Mouse (Mus musculus) ZHBTc4 (cell line): ENCODE results near the gene Cux2.

ENCODE experiments used
- DNase-seq: peaks from one replicate; pipeline ENCODE4 v3.0.0-alpha.2; 2011; ENCODE audit warnings: low read depth, low spot score

Cux2 gene

DNA sequence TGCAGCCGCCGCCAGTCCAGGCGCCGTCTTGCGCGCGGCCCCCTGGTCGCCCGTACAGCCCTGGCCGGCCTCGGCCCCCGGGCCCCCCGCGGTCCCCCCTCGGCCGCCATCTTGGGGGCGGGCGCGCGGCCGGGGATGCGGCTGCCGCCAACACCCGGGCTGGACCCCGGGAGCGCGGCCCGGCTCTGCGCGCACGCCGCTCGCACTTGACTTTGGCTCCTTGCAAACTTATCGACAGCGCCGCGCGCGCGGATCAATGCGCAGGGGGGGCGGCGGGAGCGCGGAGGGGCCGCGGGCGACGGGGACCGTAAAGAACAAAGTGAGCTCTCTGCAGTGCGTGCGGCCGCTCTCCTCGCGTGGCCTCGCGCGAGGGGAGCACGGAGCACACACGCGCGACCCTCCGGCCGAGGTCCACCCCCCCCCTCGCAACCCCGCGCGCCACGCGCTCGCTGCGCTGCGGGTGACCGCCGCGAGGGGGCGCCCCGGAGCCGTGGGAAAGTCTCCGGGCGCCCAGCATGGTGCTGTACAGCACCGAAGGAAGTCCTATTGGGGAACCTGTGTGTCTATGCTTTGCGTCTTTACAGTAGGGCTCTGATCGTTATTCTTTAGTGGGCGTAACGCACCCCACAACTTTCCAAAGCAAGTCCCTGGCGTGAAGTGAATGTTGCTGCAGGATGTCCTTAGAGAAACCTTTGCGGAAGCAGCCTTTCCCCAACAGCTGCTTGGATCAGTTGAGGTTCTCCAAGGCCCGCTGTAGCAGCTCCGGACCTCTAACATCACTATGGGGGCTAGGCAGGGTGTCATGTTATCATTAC lies at the start of gene Cux2:
Gene Cux2, minus strand, starts transcription at position 86 of the 815 bp plus-strand sequence.
- peak; percentile 93 for DNase-seq

DNA sequence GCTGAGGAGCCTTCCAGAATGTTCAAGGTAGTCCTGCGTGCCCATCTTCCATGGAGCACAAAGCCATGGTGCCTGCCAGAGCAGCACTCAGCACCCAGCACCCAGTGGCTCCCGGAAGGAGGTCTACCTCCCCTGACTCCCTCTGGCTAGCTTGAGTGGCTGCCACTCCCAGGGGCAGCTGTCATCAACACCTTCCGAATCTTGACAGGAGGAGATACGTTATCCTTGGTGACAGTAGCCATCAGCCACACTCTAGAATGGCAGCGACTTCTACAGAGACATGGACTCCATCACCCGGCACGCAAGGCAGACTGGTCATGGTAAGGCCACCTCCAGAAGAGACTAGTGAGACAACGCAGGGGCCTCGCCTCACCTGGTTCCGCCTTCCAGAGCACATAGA lies 44.5 kb upstream of the Cux2 start:
- DNase-seq: no peak

DNA sequence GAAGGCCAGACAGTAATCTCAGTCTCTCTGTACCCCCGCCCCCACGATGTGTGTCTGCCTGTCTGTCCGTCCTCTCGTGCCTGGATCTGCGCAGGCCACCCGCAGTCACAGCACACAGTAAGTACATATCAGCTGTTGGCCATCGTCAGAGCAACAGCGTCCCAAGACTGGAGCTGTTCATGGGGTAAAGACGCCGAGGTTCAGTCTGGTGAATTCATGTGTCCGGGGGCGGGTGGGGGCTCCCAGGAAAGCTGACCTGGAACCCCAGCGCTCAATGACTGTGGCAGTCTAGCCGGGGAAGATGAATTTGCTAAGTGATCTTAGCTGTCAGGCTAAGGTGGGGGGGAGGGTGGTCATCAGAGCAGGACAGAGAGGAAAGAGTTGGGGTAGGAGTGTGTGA lies 43.8 kb upstream of the Cux2 start:
- DNase-seq: no peak

DNA sequence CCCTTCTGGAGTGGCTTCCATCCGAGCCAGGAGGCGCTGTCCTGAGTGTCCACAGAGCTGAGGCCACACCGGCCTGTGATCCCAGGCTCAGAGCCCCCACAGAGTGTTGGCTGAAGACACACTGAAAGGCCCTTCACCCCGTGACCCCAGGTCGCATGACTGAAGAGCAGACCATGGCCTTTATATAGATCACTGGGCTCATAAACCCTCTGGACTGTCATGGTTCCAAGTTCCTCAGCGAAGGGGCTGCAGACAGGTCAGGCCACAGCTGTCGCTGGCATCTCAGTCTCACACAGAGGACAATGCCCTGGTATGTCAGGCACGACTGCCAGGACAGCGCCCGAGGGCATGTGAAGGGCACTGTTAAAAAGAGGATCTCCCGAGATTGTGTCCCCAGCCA lies 42.9 kb upstream of the Cux2 start:
- no peak for DNase-seq

DNA sequence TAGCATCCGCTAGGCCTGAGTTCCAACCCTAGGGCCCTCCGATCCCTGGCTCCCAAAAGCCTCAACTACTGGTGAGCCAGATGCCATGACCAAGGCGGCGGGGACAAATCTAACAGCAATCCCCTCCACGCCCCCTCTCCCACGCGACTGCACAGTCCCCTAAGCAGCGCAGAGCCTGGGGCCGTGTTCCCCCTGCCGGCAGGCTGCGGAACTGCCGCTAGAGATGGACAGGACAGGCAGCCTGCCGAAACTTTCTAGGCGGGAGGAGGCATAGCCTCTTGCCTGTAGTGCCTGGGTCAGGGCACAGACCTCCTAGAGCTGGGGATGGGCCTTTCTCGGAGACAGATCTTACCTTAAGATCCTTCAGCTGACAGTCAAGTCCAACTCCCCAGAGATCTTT lies 41.2 kb upstream of the Cux2 start:
- DNase-seq: peak; percentile 92

DNA sequence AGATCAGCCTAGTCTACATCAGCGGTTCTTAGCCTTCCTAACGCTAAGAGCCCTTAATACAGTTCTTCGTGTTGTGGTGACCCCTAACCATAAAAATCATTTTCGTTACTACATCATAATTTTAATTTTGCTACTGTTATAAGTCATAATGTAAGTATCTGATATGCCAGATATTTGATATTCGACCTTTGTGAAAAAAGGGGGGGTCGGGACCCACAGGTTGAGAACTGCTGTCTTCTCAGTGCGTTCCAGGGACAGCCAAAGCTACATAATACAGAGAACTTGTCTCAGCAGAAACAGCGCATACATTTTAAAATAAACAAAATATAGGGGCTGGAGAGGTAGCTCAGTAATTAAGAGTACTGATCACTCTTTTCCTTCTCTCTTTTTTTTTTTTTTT lies 39.8 kb upstream of the Cux2 start:
- no peak for DNase-seq

DNA sequence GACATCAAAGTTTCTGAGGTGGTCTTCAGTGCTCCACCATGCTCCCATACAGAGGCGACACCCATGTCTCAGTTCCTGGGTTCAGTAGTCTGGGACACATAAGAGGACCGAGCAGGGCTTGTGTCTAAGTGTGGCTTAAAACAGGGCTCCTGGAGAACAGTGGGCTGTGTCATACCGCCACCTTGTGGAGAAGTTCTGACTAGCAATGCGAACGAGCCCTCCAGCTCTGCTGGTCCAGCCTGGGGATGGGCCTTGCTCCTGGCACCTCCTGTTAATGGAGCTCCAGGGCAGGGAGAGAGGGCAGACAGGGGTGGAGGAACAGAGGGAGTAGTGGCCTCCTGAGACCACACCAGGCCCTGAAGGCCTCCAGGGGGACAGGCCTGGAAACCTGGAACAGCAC lies 39.0 kb upstream of the Cux2 start:
- peak; percentile 91 for DNase-seq

DNA sequence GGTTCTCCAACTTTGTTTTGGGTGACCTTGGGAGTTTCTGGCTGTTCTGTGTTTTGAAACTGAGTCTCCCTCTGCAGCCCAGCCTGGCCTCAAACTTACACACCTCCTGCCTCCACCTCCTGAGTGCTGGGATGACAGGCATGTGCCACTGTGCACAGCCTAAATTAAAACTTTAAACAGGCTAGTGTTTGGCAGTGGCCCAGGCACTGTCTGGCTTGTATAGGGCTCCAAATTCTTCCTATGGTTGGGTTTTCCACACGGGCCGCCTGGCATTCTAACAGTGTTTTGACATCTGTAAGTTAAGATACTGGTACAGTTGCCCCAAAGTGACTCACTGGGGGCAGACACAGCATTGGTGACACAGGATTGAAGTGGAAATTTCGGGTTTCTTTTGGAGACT lies 36.2 kb upstream of the Cux2 start:
- no peak for DNase-seq

DNA sequence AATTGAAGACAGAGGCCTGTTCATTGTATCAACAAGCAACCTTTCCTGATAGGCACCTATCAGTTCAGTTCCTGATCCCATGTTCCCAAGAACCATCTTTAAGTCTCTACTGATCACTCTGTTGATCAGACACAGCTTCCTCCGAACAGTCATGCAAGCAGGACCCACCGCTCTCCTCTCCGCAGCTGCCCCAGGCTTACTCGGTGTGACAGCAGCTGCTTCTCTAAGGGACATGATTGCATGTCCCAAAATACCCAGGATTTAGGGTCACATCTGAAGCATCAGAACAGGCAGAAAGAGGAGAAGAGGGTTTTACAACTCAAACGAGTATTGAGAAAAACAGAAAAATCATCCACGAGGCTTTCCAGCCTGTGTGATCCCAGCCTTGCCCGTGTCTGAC lies 35.4 kb upstream of the Cux2 start:
- no peak for DNase-seq

DNA sequence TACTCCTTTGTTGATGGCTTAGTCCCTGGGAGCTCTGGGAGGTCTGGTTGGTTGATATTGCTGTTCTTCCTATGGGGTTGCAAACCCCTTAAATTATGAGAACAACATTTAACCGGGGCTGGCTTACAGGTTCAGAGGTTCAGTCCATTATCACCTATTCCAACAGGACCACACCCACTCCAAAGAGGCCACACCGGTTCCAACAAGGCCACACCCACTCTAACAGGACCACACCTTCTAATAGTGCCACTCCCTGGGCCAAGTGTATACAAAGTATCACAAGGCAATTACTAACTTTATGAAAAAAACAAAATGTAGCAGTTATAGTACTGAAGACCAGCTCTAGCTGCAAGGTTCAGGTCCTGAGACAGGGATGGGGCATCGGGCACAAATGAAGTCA lies 34.6 kb upstream of the Cux2 start:
- no peak for DNase-seq

DNA sequence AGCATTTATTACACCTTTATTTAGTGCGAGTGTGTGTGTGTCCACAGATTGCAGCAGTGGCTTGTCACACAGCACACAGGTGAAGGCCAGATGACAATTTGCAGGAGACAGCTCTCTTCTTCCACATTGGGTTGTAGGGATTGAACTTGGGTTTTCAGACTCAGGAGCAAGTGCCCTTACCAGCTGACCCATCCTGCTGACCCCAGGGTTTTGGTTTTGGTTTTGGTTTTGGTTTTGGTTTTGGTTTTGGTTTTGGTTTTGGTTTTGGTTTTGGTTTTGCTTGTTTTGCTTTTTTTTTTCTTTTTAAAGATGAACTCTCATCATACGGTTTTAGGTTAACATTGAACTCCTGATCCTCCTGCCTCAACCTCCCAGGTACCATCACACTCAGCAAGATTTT lies 33.4 kb upstream of the Cux2 start:
- no peak for DNase-seq

DNA sequence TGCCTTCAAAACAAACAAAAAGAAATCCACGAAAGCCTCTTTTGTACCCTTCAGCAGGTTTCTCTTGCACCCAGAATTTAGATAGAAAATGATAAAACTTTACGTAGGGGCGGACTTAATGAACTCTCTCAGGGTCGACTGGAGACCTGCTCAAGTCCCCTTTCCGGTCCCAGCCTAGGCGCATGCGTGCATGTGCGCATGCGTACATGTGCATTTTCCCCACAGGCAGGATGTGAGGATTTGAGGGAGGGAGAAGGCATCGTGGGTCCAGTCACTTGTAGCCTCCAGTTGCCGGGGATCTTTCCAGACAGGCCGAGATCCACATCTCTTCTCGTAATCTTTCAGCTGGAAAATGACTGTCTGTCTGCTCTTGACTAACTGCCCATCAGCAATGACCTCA lies 31.6 kb upstream of the Cux2 start:
- DNase-seq: peak; percentile 67

DNA sequence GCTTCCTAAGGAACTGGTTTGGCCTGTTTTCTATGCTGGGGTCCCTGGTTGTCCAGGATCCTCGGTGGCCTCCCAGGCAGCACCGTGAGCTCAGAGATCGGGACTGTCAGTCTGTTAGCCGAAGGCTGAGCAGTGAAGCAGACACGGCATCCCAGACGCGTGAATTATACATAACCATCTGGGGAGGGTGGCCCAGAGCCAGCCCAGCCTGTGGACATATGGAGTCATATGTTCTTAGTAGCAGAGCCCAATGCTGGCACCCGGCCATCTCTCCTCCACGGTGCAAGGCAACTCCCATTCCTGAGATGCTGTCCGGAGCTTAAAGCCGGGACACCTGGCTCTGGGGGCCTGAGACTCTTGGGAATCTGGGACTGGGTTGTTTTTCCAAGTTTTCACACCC lies 31.0 kb upstream of the Cux2 start:
- no peak for DNase-seq

DNA sequence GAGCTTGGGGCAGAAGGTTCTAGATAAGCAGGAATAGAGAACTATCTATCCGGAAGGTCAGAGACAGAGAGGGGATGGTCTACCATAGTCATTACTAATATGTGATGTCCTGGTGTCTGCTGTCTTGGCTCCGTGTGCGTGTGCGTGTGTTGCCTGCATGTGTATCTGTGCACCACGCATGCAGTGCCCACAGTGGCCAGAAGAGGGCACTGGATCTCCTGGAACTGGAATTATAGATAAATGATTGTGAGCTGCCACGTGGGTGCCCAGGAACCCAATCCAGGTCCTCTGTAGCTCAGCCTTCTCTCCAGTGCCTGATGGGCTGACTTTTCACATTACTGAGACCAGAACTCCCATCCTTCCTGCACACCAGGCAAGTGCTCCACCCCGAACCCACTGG lies 29.9 kb upstream of the Cux2 start:
- DNase-seq: peak; percentile 93

DNA sequence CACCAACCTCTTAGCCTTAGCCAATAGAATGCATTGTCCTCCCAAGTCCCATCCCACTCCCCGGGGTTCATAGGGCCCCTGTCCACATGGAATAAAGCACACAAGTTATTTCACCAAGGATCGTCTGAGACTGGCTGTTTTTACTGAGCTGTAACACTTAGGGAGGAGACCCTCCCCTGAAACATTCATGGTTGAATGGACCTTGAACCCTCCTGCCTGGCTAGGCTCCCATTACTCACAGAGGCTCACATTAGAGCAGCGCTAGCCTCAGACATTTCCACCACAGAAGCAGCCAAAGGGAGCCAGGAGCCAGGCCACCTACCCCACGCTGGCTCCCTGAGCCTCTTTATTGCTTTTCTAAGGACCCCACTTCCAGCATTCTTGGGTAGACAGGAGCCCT lies 27.3 kb upstream of the Cux2 start:
- DNase-seq: no peak

DNA sequence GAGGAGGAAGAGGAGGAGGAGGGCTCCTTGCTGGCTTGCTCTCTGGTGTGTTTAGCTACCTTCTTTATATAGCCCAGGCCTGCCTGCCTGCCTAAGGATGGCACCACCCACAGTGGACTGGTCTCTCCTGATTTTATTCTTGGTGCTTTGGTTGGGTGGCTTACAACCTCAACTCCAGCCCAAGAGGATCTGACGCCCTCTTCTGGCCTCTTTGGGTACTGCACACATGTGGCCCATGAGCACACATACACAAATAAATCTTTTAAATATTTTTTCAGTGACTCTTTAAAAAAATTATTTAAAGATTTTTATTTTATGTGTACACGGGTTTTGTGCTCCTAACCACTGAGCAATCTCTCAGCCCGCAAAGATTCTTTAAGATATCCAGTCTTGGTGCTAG lies 25.8 kb upstream of the Cux2 start:
- peak; percentile 69 for DNase-seq

DNA sequence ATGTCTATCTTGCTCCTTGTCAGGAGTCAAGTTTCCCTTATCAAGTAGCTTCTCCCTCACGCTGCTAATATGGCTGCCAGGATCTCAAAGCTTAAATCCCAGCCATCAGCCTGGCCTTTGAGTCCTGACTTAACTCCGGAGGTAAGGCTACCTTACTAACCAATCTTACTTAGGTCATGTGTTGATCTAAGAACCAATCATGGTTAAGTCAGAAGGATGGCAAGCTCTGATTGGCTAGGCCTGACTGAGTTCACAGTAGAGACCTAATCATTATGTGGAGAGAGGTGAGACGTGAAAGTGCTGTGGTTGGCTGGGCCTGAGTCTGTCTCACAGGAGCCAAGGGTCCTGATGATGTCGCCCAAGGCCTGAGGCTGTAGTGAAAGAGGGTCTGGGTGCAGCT lies 22.1 kb upstream of the Cux2 start:
- DNase-seq: peak; percentile 87

DNA sequence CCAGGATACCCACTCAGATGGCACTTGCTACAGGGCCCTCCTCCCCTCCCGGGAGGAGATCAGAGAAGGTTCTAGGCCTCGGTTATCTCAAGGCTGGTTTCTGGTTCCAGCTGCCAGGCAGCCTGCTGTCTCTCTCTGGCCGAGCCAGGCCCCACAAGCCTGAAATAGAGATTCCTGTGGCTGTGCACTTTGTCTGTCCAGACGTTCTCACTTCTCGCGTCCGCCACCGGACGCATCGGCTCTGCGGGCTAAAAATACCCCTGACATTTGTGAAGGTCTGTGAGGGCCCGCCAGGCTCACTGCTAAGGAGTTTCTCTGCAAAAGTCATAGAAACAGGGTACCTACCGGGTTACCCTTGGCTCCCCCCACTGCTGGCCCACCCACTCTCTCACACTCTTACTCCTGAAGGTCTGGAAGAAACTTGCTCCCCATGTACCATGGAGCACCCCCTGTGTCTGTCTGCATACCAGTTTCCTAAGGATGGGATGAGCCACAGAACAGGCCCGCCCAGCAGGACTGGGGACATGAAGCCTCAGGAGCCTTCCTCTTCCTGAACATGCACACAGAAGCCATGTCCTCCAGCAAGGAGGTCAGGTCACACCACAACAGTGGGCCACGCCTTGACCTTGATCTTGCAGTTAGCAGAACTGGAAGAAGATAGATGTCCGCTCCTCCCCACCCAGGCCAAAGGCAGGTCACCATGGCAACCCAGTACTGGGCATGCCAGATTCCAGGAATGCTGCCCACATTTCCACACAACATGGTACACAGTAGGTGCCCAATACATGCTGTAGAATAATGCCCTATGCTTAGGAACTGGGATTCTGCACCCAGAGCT lies 21.3 kb upstream of the Cux2 start:
- DNase-seq: peak; percentile 67

DNA sequence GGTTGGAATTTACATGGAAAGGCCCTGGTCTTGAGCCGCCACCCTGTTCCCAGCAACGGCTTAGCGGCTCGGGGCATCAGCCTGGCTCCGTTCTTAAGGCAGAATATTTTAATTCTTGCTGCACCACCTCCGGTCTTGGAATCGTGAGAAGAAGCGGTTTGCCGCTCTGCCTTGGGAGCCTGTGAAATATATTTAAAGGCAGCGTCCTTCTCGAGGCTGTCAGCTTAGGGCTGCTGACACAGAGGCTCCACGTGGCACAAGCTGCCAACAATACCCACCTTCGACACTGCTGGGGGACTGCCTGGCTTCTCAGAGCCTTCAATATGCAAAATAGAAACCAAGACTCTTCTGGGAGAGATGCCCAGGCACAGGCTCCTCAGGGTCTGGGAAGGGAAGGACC lies 18.7 kb upstream of the Cux2 start:
- no peak for DNase-seq

DNA sequence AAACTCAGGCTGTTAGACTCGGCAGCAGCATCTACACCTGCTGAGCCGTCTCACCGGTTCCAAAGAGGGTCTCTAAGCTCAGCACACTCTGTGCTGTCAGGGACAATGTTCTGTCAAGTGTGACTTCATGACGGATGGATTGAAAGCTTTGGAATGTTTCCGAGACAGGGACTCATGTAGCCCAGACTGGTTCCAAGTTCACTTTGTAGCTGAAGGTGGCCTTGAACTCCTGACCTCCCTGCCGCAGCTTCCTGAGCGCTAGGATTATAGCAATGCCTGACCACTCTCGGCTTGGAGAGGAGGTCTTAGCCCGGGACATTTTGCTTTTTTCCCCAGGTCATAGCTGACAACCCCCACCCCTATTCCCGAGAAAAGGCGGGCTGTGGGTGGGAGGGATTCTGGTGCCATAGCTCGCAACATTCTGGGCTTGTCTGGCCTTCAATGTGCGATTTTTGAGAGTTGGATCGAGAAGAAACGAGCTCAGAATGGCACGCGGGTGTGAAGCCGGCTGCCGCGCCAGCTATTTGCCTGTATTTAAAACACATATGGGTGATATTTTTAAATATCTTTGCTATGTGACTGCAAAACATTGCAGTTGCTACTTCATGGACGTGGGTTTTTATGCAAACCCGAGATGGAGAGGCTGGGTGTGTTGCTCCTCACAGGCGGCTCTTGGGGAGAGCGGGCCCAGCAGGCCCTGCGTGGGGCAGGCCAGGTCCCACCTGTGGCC lies 13.5 kb upstream of the Cux2 start:
- DNase-seq: peak; percentile 56

DNA sequence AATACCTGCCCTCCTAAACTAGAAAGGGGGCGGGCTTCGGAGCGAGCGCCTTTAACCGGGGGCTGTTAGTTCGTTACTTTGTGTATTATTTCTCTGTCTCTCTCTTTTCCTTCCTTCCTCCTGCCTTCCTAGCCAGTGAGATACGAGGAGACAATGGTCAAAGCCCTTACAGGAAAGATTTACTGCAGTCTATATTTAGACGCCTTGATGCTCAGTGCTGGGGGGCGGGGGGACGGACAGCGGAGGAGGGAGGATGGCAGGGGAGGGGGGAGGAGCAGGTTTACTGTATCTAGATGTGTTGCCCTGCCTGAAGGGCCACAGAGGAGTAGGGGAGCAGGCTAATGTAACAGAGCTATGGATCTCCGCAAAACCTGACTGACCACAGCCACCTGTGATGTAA lies 12.6 kb upstream of the Cux2 start:
- no peak for DNase-seq

DNA sequence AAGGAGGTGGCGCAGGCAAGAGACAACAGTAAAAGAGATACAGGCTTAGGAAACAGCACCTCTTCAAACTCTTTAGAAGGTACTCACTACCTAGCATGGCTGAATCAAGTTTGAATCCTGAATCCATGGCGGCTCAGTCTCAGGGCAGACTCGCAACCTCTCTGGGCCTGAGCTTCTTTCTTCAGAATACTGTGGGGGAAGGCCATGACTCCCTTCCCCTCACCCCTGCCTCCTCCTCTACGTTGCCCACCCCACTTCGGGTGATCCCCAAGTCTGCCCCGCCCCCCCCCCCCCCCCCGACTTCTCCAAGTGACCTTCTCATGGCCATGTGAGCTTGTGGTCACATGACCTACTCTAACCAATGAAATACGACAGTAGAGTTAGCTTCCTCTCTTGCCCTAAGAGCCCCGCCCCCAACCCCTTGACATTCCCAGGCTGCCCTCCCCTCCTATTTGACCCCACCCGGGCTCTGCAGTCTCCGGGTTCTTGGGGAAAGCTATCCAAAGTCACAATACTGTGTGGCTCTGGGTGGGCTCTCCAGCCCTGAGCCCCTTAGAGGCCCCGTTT lies 10.9 kb upstream of the Cux2 start:
- peak; percentile 92 for DNase-seq
